Mouse (Mus musculus) liver, postnatal 0 days (tissue): ENCODE measurements around the gene Ifnar1. TPM values are rescaled to one million over a fixed set of nuclear protein-coding genes. Genes with fewer than 3 reads are reported as not detected.

Source experiments
- ATAC-seq: fragments of 200-750 bp; cut with Nextera tagmentation; 2 replicates; pipeline ENCODE4 v1.8.0; 2017; ENCODE audit warnings: mild to moderate bottlenecking, moderate library complexity
- DNase-seq: peaks from one replicate; pipeline ENCODE4 v3.0.0-alpha.2; 2016
- H3K27ac ChIP-seq: fragments of 300-500 bp; sonication (generic); 2 replicates; pipeline ENCODE4 v1.5.1; 2014; ENCODE audit warnings: antibody characterized with exemption, moderate library complexity, mild to moderate bottlenecking, low read depth
- H3K27me3 ChIP-seq: fragments of 300-500 bp; sonication (generic); 2 replicates; pipeline ENCODE4 v1.6.1; 2014; ENCODE audit warnings: low read length, control low read depth, mixed read lengths; ENCODE audit not compliant: insufficient read depth
- H3K36me3 ChIP-seq: fragments of 300-500 bp; sonication (generic); replicated peaks from 2 replicates; pipeline ENCODE4 v1.6.1; 2014; ENCODE audit warnings: mild to moderate bottlenecking, control low read depth, low read length, moderate library complexity, mixed read lengths; ENCODE audit not compliant: insufficient read depth
- H3K4me1 ChIP-seq: fragments of 300-500 bp; sonication (generic); 2 replicates; pipeline ENCODE4 v1.6.1; 2014; ENCODE audit warnings: antibody characterized with exemption, mild to moderate bottlenecking, control low read depth; ENCODE audit not compliant: insufficient read depth
- H3K4me2 ChIP-seq: fragments of 300-500 bp; sonication (generic); 2 replicates; pipeline ENCODE4 v1.6.1; 2014; ENCODE audit warnings: low read depth, mild to moderate bottlenecking, low read length, moderate library complexity, mixed read lengths
- H3K4me3 ChIP-seq: fragments of 300-500 bp; sonication (generic); 2 replicates; pipeline ENCODE4 v1.5.1; 2014; ENCODE audit warnings: low read depth, low read length
- H3K9ac ChIP-seq: fragments of 300-500 bp; sonication (generic); replicated peaks from 2 replicates; pipeline ENCODE4 v1.6.1; 2014; ENCODE audit warnings: mild to moderate bottlenecking, moderate library complexity
- H3K9me3 ChIP-seq: fragments of 300-500 bp; sonication (generic); 2 replicates; pipeline ENCODE4 v1.6.1; 2016; ENCODE audit warnings: mild to moderate bottlenecking, control low read depth, low read length, mixed read lengths
- CTCF ChIP-seq: sonication (generic); IDR thresholded peaks from 2 replicates; pipeline ENCODE4 v1.5.1; 2016; ENCODE audit warnings: antibody characterized with exemption, low read depth
- EP300 ChIP-seq: IDR thresholded peaks from 2 replicates; pipeline ENCODE4 v1.6.1; 2016; ENCODE audit warnings: antibody characterized with exemption, low read depth, mild to moderate bottlenecking
- WGBS: fragments of 180-500 bp; shearing (Covaris S2); extraction: QIAGEN DNeasy Blood & Tissue Kit; methylation state at CpG from one replicate; pipeline ENCODE4 v1.1.7; 2014; ENCODE audit not compliant: insufficient replicate concordance; 5-methylcytosine and 5-hydroxymethylcytosine counted together
- polyA plus RNA-seq: library from polyadenylated mRNA; unstranded; fragments of >200 nt; fragmentation: Nextera tagmentation; extraction: Ambion mirVana; gene quantifications from 2 replicates; pipeline ENCODE4 v1.2.1, GENCODE M21; 2015

Gene Ifnar1
- polyA plus RNA-seq, 1 experiment from 2014 or later: 16.3 TPM

DNA sequence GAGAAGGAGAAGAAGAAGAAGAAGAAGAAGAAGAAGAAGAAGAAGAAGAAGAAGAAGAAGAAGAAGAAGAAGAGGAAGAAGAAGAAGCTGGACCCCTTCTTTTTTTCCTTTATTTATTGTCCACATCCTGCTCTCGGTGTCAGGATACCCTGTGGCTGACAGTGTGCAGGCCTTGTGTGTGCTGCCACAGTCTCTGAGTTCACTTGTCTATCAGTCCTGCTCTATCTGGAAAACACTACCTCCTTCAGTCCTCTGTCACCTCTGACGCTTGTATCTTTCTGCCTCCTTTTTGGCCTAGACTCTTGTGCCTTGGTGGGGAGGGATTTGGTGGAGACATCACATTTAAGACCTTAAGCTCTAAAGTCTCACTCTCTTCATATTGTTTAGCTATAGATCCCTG is 21.6 kb upstream of the Ifnar1 start:
- Histone ChIP-seq H3K27me3 (no peaks in the 10 kb centered on the region), H3K4me1 (peaks cover 42% of the 10 kb centered on the region), H3K4me3 (no peak overlapping the region), H3K4me2 (peak overlapping the region; percentile 81; the same call in 1 of the 2 replicates), H3K27ac (peak overlapping the region; percentile 96), H3K9me3 (no peaks in the 10 kb centered on the region), H3K36me3 (0 out of 2 replicates have a peak, but pooled peaks cover 3% of the 10 kb centered on the region), H3K9ac (no peak overlapping the region; the same call in 1 of the 2 replicates)
- WGBS: 51% methylated on average over 2 of the region's 2 CpGs
- ATAC-seq (no peak), DNase-seq (no peak)
- TF ChIP-seq EP300 (no peak), CTCF (no peak)

DNA sequence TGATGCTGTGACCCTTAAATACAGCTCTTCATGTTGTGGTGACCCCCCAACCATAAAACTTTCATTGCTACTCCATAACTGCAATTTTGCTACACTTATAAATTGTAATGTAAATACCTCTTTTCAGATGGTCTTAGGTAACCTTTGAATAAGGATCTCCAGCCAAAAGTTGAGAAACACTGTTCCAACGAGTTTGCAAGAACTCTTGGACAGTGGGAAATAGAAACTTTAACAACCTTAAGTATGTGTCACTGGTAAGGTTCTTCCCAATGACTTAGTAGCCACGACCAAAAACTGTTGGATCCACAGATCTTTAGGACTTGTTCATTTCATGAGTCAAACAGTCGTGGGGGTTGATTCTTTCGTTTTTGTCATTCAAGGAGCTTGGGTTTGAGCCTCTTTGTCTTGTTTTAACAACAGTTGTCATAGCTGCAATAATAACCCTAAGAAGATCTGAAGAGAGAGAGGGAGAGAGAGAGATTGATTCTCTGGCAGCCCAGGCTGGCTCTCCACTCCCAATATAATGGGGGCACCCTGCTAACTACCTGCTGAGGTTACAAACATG is 21.1 kb upstream of the Ifnar1 start:
- no peak for ATAC-seq
- WGBS: 63% methylated on average over 4 of the region's 4 CpGs
- H3K27ac ChIP-seq: peak overlapping the region; percentile 96

DNA sequence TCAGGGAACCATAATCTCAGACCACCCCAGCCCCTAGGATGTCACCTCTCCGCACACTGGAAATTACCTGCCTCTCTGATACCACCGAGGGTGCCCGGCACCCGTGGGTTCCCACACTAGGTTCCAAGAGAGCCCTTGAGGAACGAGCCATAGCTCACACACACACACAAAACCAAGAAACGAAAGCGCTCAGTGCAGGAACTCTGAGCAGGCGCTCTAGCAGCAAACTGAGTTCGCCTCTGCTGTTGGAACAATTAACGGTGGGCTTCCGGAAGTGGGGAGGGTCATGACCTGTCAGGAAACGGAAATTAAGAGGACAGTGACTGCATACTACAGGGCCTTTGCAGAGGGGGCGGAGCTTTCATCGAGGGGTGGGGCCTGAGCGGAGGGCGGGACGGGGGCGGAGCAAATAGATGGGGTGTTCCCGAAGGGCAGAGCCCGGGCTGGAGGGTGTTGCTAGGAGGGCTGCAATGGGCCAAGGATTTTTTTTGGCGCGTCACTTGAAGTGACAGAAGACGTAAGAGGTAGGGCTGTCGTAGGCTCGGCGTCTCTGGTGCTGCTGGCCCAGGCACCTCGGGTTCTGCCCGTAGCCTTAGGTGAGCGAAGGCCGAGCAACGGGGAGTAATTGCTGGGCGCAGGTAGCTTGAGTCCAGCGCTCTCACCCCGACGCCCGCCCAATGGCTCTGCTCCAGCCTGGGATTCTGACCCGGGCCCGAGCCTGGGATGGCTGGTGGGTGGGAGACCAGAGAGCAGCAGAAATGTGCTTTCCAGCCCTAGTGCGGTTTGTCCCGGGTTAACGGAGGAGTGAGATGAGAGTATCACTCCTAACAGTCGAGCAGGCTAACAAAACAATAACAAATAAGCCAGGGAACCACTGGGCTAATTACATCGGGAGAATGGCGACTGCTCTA is 20.2 kb upstream of the Ifnar1 start:
- DNase-seq (peak; percentile 99), ATAC-seq (peak; percentile 98)
- H3K9ac ChIP-seq: peak overlapping the region; percentile 81
- TF ChIP-seq EP300 (peak; percentile 73), CTCF (no peak)
- 2% methylated on average over 43 of the region's 44 CpGs for WGBS
- H3K27ac ChIP-seq: peak overlapping the region; percentile 96
- H3K9me3 ChIP-seq: no peaks in the 10 kb centered on the region
- peaks cover 42% of the 10 kb centered on the region for H3K4me1 ChIP-seq
- peaks cover 12% of the 10 kb centered on the region; the same call in 1 of the 2 replicates for H3K36me3 ChIP-seq
- no peaks in the 10 kb centered on the region for H3K27me3 ChIP-seq
- H3K4me2 ChIP-seq: peak overlapping the region; percentile 81
- peak overlapping the region; percentile 67 for H3K4me3 ChIP-seq

More for the DNA sequence above, 21.1 kb upstream of the Ifnar1 start:
- TF ChIP-seq EP300: no peak
- TF ChIP-seq CTCF: no peak
- peak overlapping the region; percentile 76 for H3K9ac ChIP-seq
- peak overlapping the region; percentile 81 for H3K4me2 ChIP-seq
- H3K4me1 ChIP-seq: peaks cover 42% of the 10 kb centered on the region
- no peak for DNase-seq
- 0 out of 2 replicates have a peak, but pooled peaks cover 8% of the 10 kb centered on the region for H3K36me3 ChIP-seq
- H3K27me3 ChIP-seq: no peaks in the 10 kb centered on the region
- peak overlapping the region; percentile 67 for H3K4me3 ChIP-seq
- no peaks in the 10 kb centered on the region for H3K9me3 ChIP-seq

DNA sequence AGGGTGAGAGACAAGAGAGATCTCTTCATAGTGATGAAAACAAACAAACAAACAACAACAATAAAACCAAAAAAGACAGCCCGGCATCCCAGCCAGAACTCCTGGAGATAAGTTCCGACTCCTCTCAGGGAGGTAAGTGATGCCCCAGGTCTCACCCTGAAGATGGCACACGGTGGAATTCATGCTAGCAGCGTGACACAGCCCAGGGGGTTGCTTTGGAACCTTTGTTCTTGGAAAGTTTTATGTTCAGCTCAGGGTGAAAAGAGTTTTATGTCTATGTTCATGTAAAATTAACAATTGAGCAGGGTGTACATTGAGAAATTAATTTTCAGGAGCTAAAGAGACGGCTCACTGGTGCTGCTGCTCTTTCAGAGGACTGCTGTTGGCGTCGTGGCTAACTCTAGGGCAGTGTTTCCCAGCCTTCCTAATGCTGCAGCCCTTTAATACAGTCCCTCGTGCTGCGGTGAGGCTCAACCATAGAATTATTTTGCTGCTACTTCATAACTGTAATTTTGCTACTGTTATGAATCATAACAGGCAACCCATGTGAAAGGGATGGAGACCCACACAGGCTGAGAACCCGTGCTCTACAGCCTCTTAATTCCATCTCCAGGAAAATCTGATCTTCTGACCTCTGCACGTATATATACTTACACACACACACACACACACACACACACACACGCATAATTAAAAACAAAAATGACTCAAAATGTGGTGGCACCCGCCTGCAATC is 19.4 kb upstream of the Ifnar1 start:
- Histone ChIP-seq H3K4me1 (peaks cover 36% of the 10 kb centered on the region), H3K9ac (peak overlapping the region; percentile 81), H3K27ac (peak overlapping the region; percentile 96), H3K27me3 (no peaks in the 10 kb centered on the region), H3K9me3 (no peaks in the 10 kb centered on the region), H3K4me2 (peak overlapping the region; percentile 81), H3K4me3 (peak overlapping the region; percentile 67), H3K36me3 (peaks cover 15% of the 10 kb centered on the region; the same call in 1 of the 2 replicates)
- ATAC-seq: no peak
- WGBS: 48% methylated on average over 13 of the region's 13 CpGs
- TF ChIP-seq EP300 (no peak), CTCF (no peak)
- no peak for DNase-seq

DNA sequence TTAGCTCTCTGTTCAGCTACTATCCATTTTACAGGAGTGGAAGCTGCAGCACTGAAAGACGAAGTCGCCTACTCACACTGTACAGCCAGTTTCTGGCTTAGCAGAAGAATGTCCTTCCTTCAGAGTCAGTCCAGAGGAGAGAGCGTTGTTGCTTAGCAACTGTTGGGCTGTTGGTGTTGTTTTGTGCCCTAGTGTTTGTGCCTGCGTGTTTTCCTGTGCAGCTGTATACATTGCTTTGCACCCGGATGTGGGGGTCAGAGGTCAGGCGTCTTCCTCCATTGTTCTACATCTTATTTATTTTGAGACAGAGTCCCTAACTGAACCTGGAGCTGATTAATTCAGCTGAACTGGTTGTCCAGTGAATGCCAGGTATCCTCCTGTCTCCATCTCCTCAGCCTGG is 18.5 kb upstream of the Ifnar1 start:
- Histone ChIP-seq H3K27me3 (no peaks in the 10 kb centered on the region), H3K36me3 (peaks cover 15% of the 10 kb centered on the region; the same call in 1 of the 2 replicates), H3K4me1 (peaks cover 32% of the 10 kb centered on the region), H3K9me3 (no peaks in the 10 kb centered on the region), H3K4me3 (peak overlapping the region; percentile 67), H3K9ac (peak overlapping the region; percentile 81), H3K27ac (peak overlapping the region; percentile 52), H3K4me2 (peak overlapping the region; percentile 81)
- TF ChIP-seq EP300: 0 out of 2 replicates have a peak, but pooled peaks have one; percentile 40
- TF ChIP-seq CTCF: no peak
- ATAC-seq (no peak), DNase-seq (peak; percentile 58)
- 63% methylated on average over 6 of the region's 6 CpGs for WGBS
